Mouse (Mus musculus) E14TG2a.4 (cell line): ENCODE results near the gene Atp1a2.

Experiments used
- H3K27me3 ChIP-seq: 2 replicates; pipeline ENCODE4 v1.6.1; 2014; ENCODE audit warnings: low read length, control low read depth; ENCODE audit not compliant: insufficient read depth
- H3K36me3 ChIP-seq: 2 replicates; pipeline ENCODE4 v1.6.1; 2014; ENCODE audit warnings: low read length, control low read depth; ENCODE audit not compliant: insufficient read depth
- H3K4me1 ChIP-seq: replicated peaks from 2 replicates; pipeline ENCODE4 v1.6.1; 2014; ENCODE audit warnings: low read depth, low read length, control low read depth
- H3K4me3 ChIP-seq: replicated peaks from 2 replicates; pipeline ENCODE4 v1.5.1; 2014; ENCODE audit warnings: mild to moderate bottlenecking, low read length
- H3K9me3 ChIP-seq: 2 replicates; pipeline ENCODE4 v1.6.1; 2014; ENCODE audit warnings: low read length, control low read depth
- CTCF ChIP-seq: conservative IDR thresholded peaks from 2 replicates; pipeline ENCODE4 v1.5.1; 2014; ENCODE audit warnings: low read length
- NANOG ChIP-seq: IDR thresholded peaks from 2 replicates; pipeline ENCODE4 v1.6.1; 2014; ENCODE audit warnings: borderline replicate concordance, low read length, mixed read lengths
- POU5F1 ChIP-seq: IDR thresholded peaks from 2 replicates; pipeline ENCODE4 v1.6.1; 2014; ENCODE audit warnings: low read length, borderline replicate concordance

The Atp1a2 gene

DNA sequence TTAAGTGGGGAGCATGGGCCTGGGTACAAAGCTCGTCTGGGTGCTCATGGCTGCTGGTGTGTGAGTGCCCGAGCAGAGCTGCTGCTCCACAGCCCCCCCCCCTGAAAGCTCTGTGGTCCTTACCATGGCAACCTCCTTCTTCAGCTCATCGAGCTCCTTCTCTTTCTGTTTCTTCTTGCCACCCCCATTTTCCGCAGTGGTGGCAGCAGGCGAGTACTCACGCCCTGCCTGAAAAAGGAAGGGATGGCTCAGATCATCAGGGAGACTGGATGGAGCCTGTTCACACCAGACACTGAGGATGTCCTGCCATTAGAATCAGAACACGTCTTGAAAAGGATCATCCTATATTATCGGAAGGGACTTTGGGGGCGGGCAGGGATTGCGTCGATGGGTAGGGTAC is 4.4 kb downstream of the Atp1a2 start:
- Histone ChIP-seq H3K4me1 (peaks cover 37% of the 10 kb centered on the region), H3K4me3 (no peak overlapping the region), H3K9me3 (no peaks in the 10 kb centered on the region), H3K27me3 (peaks cover 21% of the 10 kb centered on the region), H3K36me3 (no peaks in the 10 kb centered on the region)
- TF ChIP-seq NANOG, result no peak
- no peak for TF ChIP-seq CTCF
- TF ChIP-seq POU5F1, result no peak

DNA sequence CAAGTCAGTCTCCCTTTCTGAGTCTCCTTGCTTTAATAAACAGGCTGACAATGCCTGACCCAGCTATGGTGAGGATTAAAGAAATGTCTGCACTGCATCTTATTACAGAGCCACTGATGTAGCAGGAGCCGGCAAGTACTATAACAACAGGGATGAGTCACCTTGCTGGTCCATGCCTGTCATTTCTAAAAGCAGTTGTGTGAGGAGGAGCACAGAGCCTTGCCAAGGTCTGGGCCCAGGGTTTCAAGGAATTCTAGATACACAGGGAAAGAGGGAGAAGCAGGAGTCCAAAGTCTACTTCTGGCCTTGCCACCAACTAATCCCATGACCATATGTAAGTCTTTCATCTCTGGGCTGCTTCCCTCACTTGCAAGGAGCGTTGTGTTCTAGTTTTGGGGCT is 5.0 kb downstream of the Atp1a2 start:
- TF ChIP-seq CTCF (no peak), POU5F1 (no peak), NANOG (no peak)
- Histone ChIP-seq H3K36me3 (no peaks in the 10 kb centered on the region), H3K4me1 (peaks cover 32% of the 10 kb centered on the region), H3K9me3 (no peaks in the 10 kb centered on the region), H3K27me3 (peaks cover 21% of the 10 kb centered on the region), H3K4me3 (no peak overlapping the region)

DNA sequence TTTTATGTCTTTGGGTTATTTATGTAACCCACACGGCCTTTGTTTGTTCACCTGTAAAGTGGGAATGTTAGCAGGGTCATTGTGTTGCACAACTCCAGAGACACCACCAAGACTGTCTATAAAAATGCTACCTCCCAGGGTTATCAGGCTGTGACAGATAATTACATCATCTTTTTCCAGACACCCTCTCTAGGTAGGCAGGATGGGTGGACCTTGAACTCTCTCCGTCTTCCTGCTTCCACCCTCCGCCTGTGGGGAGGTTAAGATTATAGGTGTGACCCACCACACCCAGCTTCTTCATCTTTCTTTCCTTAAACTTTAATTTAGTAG is 8.3 kb downstream of the Atp1a2 start:
- TF ChIP-seq CTCF (no peak), NANOG (no peak), POU5F1 (no peak)
- Histone ChIP-seq H3K4me3 (no peak overlapping the region), H3K4me1 (peaks cover 19% of the 10 kb centered on the region), H3K27me3 (peaks cover 28% of the 10 kb centered on the region), H3K9me3 (no peaks in the 10 kb centered on the region), H3K36me3 (no peaks in the 10 kb centered on the region)

DNA sequence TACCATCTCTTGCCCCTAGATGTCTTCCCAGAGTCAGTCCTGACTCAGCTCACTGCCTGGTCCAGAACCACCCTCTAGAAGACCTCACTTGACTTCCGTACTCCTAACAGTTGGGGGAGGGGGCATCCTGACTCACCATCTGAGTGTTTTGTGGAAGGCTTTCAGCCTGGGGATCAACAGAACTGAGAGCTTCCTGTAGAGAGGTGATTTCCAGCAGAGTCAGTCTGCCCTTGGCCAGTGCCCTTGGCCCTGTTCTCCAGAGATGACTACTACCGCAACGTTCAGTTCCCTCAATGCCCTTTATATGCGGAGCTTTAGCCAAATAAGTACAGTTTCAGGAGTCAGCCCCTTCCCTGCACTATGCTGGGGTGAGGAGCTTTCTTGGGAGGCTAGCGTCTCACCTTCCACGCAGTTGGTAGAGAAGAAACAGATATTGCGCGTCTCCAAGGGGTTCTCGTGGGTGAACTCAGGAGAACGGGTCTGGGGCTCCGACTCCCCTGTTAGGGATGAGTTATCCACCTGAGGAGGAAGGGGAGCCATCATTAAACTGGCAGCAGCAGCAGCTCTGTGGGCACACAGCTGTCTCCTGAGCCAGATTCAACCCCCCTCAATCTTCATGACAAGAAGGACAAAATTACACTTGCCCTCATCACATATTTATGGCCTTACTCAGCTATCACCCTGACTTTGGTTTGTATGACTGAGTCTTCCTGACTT is 8.8 kb downstream of the Atp1a2 start:
- Histone ChIP-seq H3K27me3 (peaks cover 32% of the 10 kb centered on the region), H3K4me3 (no peak overlapping the region), H3K4me1 (peaks cover 19% of the 10 kb centered on the region), H3K36me3 (no peaks in the 10 kb centered on the region), H3K9me3 (no peaks in the 10 kb centered on the region)
- no peak for TF ChIP-seq POU5F1
- no peak for TF ChIP-seq CTCF
- TF ChIP-seq NANOG, result no peak

DNA sequence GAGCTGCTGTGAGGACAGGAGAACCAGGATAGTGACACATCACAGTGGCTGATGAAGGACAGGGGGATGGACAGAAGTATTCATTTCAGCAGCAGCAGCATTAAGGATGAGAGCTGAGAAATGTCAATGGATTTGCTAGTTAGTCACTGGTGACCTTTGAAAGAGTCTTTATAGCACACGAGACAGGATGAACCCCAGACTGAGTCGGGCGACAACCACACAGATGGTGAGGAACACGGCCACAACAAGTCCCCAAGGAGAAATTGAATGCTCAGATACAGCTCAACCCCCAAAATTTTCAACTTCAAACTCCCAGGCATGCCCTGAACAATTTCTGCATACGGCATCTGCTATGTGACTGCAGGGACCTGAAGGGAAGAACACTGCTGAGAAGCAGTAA is 11.1 kb downstream of the Atp1a2 start:
- Histone ChIP-seq H3K4me1 (peaks cover 24% of the 10 kb centered on the region), H3K27me3 (peaks cover 29% of the 10 kb centered on the region), H3K36me3 (no peaks in the 10 kb centered on the region), H3K4me3 (no peak overlapping the region), H3K9me3 (no peaks in the 10 kb centered on the region)
- TF ChIP-seq POU5F1, result no peak
- TF ChIP-seq CTCF, result no peak
- no peak for TF ChIP-seq NANOG

DNA sequence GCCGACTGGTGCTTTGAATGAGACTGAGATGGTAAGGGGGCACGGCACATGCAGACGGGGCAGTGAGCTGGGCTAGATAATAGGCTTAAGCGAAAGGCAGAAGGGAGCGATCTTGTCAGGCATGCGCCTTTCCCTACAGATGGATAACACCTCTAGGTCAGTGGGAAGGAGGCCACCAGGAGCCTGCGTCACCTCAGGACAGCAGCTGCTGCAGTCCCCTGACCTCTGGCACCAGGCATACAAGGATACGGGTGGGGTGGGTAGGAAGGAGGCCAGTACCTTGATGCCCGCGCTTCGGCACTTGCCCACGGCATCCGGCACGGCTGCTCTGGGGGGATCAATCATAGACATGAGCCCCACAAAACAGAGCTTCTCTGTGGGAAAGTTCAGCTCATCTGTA is 13.6 kb downstream of the Atp1a2 start:
- no peak overlapping the region for H3K4me3 ChIP-seq
- peaks cover 33% of the 10 kb centered on the region for H3K4me1 ChIP-seq
- no peaks in the 10 kb centered on the region for H3K36me3 ChIP-seq
- H3K9me3 ChIP-seq, result no peaks in the 10 kb centered on the region
- TF ChIP-seq POU5F1, result no peak
- H3K27me3 ChIP-seq, result peaks cover 34% of the 10 kb centered on the region

DNA sequence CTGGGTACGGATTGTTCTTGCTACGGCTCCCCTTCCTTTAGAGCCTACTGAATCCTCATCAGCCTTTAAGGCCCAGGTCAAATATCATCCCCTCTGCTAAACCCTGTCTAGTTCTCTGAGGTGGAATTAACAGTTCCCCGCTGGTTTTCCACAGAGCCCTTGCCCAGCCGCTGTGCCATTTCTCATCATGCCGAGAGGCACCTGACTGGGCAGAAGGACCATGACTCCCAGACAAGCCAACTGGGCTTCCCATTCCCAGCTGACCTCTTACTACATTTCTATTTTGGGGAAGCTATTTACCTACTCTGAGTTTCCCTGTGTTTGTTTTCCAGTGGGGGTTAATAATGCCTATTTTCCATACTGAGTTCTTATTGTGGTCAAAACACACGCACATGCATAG is 14.8 kb downstream of the Atp1a2 start:
- Histone ChIP-seq H3K27me3 (peaks cover 38% of the 10 kb centered on the region), H3K9me3 (no peaks in the 10 kb centered on the region), H3K4me3 (no peak overlapping the region), H3K4me1 (peaks cover 36% of the 10 kb centered on the region), H3K36me3 (no peaks in the 10 kb centered on the region)
- TF ChIP-seq NANOG, result no peak
- TF ChIP-seq CTCF, result no peak
- TF ChIP-seq POU5F1, result no peak

DNA sequence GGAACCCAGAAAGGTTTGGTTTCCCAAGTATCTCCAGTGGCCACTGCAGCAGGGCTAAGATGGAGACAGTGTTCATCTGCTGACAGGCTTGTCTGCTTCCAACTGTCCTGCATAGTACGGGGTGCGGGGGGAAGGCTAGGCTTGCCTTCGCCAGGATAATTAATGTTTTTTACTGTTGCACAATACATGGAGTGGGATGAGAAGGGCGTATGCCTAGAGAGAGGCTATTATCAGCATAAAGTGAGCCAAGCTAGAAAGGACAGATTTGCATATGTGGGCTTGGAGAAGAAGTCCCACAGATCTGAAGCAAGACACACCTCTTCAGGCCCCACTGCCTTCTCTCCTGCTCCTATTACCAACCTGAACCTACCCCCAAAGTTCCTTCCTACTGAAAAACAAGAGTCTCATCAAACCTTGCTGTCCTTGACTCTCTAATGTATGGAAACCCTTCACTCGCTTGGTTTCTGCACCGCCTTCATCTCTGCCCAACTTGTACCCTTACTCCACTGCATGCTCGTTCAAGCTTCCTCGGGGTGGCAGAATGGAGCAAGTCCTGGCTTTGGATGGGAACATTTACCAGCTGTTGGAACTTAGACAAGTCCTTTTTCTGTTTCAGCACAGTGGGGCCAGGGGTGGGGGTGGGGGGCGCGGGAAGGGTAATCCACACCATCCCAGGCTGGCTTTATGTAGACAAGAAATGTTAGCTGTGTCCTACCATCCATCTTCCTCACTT is 16.2 kb downstream of the Atp1a2 start:
- Histone ChIP-seq H3K36me3 (no peaks in the 10 kb centered on the region), H3K9me3 (no peaks in the 10 kb centered on the region), H3K4me3 (no peak overlapping the region), H3K27me3 (peaks cover 33% of the 10 kb centered on the region), H3K4me1 (peaks cover 38% of the 10 kb centered on the region)
- TF ChIP-seq CTCF, result no peak

DNA sequence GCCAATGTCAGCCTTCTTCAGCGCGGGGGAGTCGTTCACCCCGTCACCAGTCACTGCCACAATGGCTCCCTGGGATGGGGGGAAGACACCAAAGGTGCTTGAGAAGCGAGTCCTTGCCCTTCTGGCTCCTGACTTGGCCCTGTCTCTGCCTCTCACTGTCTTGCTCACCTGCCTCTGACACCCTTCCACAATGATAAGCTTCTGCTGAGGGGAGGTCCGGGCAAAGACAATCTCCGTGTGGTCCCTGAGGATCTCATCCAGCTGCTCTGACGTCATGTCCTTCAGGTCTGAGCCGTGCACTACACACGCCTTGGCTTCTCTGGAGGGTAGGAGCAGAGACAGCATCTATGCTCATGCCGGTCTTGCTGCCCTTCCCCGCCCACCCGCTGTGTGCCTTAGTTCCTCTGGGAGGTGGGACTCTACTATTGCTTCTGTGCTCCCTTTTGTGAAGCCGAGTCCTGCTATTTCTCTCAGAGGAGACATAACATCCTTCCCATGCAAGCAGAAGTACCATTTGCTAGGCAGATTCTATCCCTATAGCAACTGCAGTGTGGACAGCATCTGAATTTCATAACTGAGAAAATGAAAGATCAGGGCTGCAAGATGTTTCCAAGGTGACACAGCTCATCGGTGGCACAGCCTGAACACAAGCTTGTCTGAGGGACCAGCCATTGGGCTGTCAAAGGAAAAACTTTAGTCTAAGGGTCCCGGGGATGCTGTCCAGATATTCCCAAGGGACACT is 17.9 kb downstream of the Atp1a2 start:
- H3K4me3 ChIP-seq, result no peak overlapping the region
- peaks cover 16% of the 10 kb centered on the region for H3K27me3 ChIP-seq
- H3K9me3 ChIP-seq, result no peaks in the 10 kb centered on the region
- H3K4me1 ChIP-seq, result peaks cover 26% of the 10 kb centered on the region; the same call in 1 of the 2 replicates
- no peak for TF ChIP-seq NANOG
- no peak for TF ChIP-seq POU5F1
- TF ChIP-seq CTCF, result no peak
- no peaks in the 10 kb centered on the region for H3K36me3 ChIP-seq
